Mouse (Mus musculus) layer of hippocampus, adult 2 months (tissue): Measurements from ENCODE around the gene Pknox2. TPM values are rescaled to one million over a fixed set of nuclear protein-coding genes. Genes with fewer than 3 reads are reported as not detected.
A peak's percentile ranks its signal among the peaks of the same experiment; 100 is the strongest.

Source experiments
- DNase-seq, 2 experiments: peaks; one replicate each; pipeline ENCODE4 v3.0.0; 2022; ENCODE audit warnings: low spot score in 2 of 2
- H3K27ac ChIP-seq: fragments of 200-600 bp; 2 replicates; pipeline ENCODE4 v1.8.1; 2022
- H3K4me3 ChIP-seq: fragments of 200-600 bp; 2 replicates; pipeline ENCODE4 v1.8.1; 2022; ENCODE audit warnings: mild to moderate bottlenecking
- CTCF ChIP-seq: fragments of 200-600 bp; conservative IDR thresholded peaks from 2 replicates; pipeline ENCODE4 v1.8.1; 2022; ENCODE audit warnings: antibody characterized with exemption, mild to moderate bottlenecking, moderate library complexity
- total RNA-seq, 2 experiments: library from RNA; stranded (reverse); gene quantifications; 2 replicates each; pipeline ENCODE4 v1.2.3; 2021

Pknox2 gene
- total RNA-seq, 2 experiments from 2014 or later: 41.1 to 41.2 TPM

DNA sequence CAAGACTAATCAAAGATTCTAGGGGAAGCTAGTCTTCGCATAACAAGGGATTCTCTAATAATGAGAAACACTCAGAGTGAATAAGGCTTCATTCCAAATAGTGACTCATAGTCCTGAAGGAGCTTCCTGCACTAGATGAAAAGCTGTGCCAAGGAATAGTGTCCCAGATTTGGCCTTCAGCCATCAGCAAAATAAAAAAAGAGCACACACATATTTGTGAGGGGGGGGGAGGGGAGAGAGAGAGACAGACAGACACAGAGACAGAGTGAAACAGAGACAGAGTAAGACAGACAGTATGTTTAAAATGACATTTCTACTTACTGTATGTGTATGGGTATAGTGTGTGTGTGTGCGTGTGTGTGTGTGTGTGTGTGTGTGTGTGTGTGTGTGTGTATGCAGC lies 61.8 kb downstream of the Pknox2 start:
- peak in 1 of 2 experiments; percentile 26 for DNase-seq
- H3K4me3 ChIP-seq: no peak overlapping the region
- TF ChIP-seq CTCF: no peak
- 0 out of 2 replicates have a peak overlapping the region, but pooled peaks have one; percentile 8 for H3K27ac ChIP-seq

DNA sequence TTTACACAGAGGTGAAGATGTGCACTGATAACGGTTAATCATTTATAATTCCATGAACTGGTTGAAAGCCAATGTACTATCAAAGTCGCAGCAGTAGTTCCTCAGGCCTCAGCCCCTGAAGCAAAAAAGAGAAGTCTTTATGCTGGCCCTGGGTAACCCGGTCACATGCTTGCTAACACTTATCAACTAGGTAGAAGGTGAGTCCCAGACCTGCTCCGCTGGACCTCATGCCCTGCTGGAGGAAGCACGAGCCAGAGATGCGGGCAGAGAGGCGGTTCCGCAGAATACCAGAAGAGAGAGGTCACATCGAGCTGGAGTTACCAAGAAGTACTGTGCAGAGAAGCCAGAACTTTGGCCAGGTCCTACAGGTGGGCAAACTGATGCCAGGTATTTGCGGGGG lies 65.0 kb downstream of the Pknox2 start:
- H3K4me3 ChIP-seq: no peak overlapping the region
- H3K27ac ChIP-seq: no peak overlapping the region
- no peak for TF ChIP-seq CTCF
- no peak for DNase-seq

DNA sequence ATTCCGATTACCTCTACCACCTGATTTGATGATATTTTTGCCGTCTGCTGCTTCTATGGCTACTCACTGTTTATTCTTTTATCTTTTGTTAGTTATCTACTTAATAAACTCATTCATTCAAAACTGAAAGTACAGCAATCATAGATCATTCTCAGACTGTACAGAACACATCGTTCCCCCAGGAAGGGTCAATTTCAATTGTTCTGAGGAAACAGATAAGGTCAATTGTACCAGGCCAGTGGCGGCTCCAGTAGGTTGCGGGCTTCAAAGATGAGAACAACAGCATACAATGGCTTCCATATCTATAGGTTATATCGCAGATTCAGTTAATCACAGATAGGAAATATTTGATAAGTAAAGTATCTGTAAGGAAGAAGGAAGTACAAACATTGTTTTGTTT lies 66.9 kb downstream of the Pknox2 start:
- Histone ChIP-seq H3K4me3 (no peak overlapping the region), H3K27ac (no peak overlapping the region)
- DNase-seq: no peak
- TF ChIP-seq CTCF: no peak

DNA sequence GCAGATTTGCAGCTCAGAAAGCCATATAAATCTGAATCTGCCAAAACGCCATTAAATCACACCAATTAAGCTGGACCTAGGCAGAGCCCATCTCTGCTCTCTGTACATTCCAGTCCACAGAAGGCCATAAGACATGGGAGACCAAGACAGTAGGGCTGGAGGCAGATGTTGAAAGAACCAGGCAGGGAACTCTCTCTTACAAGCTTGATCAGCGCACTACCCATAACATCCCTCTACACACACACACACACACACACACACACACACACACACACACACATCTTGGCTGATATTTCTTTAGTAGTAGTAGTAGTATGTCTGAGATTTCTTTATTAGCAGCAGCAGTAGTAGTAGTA lies 70.2 kb downstream of the Pknox2 start:
- Histone ChIP-seq H3K4me3 (no peak overlapping the region; the same call in 1 of the 2 replicates), H3K27ac (peak overlapping the region; percentile 84)
- DNase-seq: no peak
- TF ChIP-seq CTCF: no peak

DNA sequence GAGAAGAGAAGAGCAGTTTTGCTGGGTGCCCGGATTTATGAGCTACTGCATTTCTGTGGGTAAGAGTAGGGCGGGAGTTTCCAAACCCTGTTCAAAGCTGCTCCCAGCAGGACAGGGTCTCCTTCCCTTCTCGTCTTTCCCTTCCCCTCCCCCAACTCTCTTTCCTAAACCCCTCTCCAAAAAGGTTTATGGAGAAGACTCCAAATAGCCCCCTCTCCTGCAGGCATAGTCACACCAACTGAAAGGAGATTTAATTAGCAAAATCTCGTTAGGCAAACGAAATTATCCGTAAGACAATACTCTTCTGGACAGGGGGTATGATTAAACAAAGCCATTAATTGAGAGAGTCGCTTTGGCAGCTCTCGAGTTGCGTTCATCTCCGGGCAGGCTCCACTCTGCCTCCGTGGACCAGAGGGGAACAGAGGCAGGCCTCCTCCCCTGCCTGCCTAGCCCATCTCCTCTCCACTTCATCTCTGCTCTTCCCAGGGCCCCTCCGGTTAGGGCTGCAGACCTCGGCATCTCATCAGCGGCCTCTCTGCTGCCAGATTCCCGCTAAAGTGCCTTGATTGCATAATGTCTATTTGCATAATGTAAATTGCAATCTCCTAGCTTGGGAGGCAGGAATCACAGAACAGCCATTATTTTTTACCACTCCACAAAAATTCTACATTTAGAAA lies 70.7 kb downstream of the Pknox2 start:
- peak overlapping the region; percentile 30 for H3K4me3 ChIP-seq
- TF ChIP-seq CTCF: no peak

DNA sequence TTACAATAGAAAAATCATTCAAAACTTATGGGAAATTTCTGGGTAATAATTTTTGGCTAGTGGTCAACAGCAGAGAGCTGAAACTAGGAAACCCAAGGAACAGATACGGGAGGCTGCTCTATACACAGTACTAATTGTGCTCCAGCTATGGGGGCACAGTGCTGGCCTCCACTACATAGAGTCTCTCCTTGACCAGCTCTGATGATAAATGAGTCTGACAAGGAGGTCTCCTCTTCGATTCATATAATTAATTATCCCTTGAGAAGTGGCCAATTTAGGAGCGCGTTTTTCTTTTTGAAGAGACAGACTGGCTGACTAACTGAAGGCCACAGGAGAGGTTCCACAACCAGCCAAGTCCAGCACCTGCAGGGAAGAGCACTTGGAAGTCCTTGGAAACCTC lies 71.3 kb downstream of the Pknox2 start:
- Histone ChIP-seq H3K4me3 (no peak overlapping the region), H3K27ac (peak overlapping the region; percentile 84; the same call in 1 of the 2 replicates)
- DNase-seq: no peak
- TF ChIP-seq CTCF: no peak

More for the DNA sequence above, 70.7 kb downstream of the Pknox2 start:
- no peak for DNase-seq
- peak overlapping the region; percentile 84 for H3K27ac ChIP-seq

DNA sequence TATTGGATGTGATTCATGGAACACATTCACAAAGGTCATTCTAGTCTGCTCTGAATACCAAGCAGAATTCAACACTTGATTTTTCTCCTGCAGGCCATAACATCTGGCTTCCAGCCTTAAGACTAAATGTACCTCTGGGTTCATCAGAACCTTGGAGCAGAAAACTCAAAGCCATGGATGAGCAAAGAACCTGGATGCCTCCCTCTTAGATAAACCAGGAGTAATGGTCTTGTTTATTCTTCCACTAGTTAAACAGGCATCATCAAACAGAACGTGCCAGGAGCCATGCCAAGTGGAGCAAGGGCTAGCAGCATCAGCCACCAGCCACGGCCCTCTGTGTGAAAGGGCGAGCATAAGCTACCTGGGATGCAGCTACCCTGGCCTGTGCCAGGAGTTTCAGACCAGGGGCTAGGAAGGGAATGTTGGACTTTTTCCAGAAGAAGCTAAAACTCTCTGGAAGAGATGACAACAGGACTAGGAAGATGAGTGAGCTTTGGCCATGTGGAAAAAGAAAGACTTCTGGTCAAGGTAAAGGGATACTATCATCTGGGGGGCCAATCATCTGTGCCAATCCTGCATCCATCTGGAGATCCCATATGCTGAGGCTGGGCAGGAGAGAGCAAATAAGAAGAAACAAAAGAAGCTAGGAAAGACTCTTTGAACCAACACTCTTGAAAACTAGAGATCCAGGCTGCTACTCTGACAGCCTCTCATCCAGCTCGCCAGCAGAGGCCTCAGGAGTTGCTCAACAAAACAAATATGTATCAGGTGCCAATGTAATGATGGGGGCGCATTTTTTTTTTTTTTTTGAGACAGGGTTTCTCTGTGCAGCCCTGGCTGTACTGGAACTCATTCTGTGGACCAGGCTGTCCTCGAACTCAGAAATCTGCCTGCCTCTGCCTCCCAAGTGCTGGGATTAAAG lies 77.6 kb downstream of the Pknox2 start:
- no peak for DNase-seq
- H3K27ac ChIP-seq: no peak overlapping the region
- no peak for TF ChIP-seq CTCF
- no peak overlapping the region for H3K4me3 ChIP-seq

DNA sequence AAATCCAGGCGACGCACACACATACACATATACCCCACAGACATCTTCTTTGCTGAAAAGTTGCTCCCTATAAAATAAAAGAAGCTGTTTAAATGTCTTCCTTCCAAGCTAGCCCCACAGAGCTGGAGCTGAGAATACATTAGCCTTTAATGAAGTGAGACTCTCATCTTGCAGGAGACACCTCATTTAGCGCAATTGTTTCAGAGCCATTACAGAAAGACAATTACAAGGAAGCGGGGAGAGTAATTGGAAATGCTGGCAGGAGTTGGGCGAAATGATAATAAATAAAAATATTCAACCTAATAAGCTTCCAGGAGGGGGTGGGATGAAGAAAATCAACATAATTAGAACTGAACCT lies 79.8 kb downstream of the Pknox2 start:
- no peak for DNase-seq
- Histone ChIP-seq H3K27ac (peak overlapping the region; percentile 16; the same call in 1 of the 2 replicates), H3K4me3 (no peak overlapping the region)
- TF ChIP-seq CTCF: no peak

DNA sequence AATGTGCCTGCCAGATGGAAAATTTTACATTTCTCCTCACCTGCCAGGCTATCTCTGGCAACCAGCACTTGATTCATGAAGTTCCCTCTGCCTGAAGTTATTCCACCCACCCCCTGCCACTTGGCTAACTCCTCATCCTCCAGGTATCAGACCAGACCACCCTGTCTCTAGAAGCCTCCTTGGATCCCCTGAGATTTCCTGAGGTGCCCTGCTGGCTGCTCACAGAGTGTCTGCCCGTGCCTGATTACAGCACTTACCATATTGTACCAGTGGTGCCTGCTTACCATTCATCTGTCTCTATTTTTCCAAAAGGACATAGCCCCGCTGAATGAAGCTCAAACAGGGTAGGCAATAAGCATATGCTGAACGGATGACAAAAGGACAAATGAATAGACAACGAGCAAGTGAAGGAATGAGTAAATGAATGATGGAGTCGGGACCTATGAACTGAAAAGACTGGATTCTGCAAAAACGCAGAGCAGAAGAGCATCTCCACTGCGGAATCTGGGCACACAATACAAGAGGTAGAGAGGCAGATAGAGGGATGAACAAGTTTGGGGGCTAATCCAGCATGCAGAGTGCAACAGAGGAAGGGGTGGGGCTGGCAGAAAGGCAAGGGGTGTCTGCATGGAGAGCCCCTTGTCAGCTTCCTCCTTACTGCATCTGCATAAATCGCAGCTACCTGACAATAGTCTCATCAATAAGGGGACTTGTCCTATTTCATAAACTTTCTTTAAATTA lies 80.3 kb downstream of the Pknox2 start:
- no peak for DNase-seq
- no peak overlapping the region for H3K4me3 ChIP-seq
- peak overlapping the region; percentile 16; the same call in 1 of the 2 replicates for H3K27ac ChIP-seq
- TF ChIP-seq CTCF: no peak

DNA sequence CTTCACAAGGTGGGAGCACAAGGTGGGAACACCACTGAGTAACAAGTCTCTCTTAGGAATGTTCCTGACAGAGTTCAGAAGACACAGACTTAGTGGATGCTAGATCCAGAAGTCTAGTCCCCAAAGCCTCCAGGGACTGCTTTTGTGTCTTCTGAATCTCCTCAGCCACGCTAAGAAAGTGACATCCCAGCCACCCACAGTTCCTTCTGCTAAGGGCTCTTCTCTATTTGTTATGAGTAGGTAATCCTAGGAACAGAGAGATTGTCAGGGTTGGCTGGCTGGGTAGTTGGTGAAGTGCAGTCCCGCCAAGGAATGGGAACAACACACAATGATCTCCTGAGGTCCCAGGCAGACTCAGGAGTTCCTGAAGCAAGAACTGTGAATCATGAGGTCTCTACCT lies 85.6 kb downstream of the Pknox2 start:
- Histone ChIP-seq H3K27ac (no peak overlapping the region), H3K4me3 (no peak overlapping the region)
- no peak for DNase-seq
- no peak for TF ChIP-seq CTCF

DNA sequence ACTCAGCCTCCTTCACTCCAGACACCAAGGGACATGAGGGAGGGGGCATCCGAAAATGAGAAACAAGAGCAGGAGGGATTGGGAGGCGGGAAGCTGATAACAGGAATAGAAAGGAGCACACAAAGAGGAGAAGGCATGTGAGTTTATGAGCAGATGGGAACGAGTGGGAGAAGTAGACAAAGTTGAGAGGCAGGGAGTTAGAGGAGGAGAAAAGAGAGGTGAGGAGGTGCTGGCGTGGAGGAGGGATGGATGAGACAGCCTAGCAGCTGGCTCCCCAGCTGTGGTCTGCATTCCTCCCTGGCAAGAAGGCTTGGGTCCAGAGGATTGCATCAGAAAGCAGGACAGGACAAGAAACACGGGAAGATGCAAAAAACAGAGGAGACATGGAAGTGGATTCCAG lies 92.5 kb downstream of the Pknox2 start:
- peak in 1 of 2 experiments; percentile 50 for DNase-seq
- H3K4me3 ChIP-seq: no peak overlapping the region

DNA sequence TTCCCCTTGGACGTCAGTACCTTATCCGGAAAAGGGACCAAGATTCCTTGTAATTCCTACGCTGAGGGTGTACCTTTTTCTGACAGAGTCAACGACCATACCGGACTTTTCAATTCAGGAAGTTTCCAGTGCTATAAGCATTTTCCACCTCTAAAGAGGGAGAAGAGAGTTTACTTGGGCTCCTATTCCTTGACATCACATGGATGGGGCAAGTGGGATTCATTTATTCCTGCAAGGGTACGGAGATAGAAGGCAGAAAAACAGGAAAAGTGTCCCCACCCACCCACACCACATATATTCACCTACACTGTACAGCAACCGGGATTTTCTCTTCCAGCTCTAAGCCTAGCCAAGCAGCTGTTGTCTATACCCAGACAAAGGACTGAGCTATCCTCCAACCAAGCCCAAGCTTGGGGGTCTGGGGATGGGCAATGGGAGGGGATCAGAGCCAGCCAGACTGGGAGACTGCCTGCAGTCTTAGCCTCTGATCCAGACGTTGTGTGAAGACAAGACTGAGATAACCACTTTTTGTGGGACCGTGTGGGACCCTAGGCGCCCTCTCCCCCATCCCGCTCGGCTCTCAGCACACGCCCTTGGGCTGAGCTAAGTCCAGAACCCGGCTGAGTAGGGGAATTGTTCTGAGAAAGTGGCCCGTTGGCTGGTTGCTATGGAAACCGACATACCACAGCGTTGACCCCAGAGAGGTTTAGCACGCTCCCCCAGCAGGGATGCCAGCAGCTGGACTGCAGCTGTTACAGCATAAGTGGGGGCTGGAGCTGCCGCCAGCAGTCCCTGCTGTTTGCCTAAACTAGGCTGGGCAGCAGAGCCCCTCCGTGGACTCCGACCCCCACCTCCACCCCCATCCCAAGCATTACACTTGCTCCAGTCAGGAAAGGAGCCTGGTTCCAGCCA lies 93.3 kb downstream of the Pknox2 start:
- no peak for TF ChIP-seq CTCF
- no peak for DNase-seq
- H3K27ac ChIP-seq: peak overlapping the region; percentile 65
- no peak overlapping the region; the same call in 1 of the 2 replicates for H3K4me3 ChIP-seq

More for the DNA sequence above, 92.5 kb downstream of the Pknox2 start:
- TF ChIP-seq CTCF: no peak
- H3K27ac ChIP-seq: peak overlapping the region; percentile 65
